Mouse (Mus musculus) CH12.LX (cell line): ENCODE measurements at regions not wholly inside any gene's neighbourhood (a gene's known extent, or its start where the extent isn't known, plus 50 kb on each side); places are given as distances from the start of the nearest gene placed in this dataset.

Experiments used
- DNase-seq: peaks from one replicate; pipeline ENCODE4 v3.0.0-alpha.2; 2013; ENCODE audit errors: extremely low read depth
- H3K27ac ChIP-seq: 2 replicates; pipeline ENCODE4 v1.5.1; 2012; ENCODE audit warnings: low read depth, mild to moderate bottlenecking, control low read depth, moderate library complexity; ENCODE audit not compliant: insufficient read depth
- H3K27me3 ChIP-seq: replicated peaks from 2 replicates; pipeline ENCODE3; 2012; ENCODE audit warnings: inconsistent platforms
- H3K36me3 ChIP-seq, 2 experiments: replicated peaks in 1 of 2; 2 replicates each; pipeline versions ENCODE3 to v1.6.1; 2012; ENCODE audit warnings: inconsistent platforms in 1 of 2, low read length in 1 of 2, mild to moderate bottlenecking in 1 of 2, mixed read lengths in 1 of 2, moderate library complexity in 1 of 2; ENCODE audit not compliant: control insufficient read depth in 1 of 2, insufficient read depth in 1 of 2
- H3K4me1 ChIP-seq, 2 experiments: 2 replicates each; pipeline ENCODE4 v1.6.1; 2012; ENCODE audit warnings: inconsistent platforms in 1 of 2, moderate library complexity in 1 of 2; ENCODE audit not compliant: insufficient read depth in 2 of 2, control insufficient read depth in 1 of 2
- H3K4me2 ChIP-seq: 2 replicates; pipeline ENCODE4 v1.6.1; 2012; ENCODE audit warnings: low read depth, mild to moderate bottlenecking, control low read depth; ENCODE audit not compliant: poor library complexity, insufficient read depth, severe bottlenecking
- H3K4me3 ChIP-seq, 3 experiments: fragments of 150-350 bp in 1 of 3; sonication (generic) in 1 of 3; replicated peaks in 1 of 3; 2 replicates each; pipeline versions ENCODE3 to v1.5.1; 2011 to 2012; ENCODE audit warnings: low read depth in 2 of 3, low read length in 2 of 3, mild to moderate bottlenecking in 2 of 3, moderate library complexity in 2 of 3, control low read depth in 1 of 3, improper control_type of control experiment in 1 of 3, inconsistent platforms in 1 of 3, mixed read lengths in 1 of 3; ENCODE audit not compliant: poor library complexity in 1 of 3
- H3K79me2 ChIP-seq: replicated peaks from 2 replicates; pipeline ENCODE4 v1.6.1; 2012; ENCODE audit warnings: mild to moderate bottlenecking, moderate library complexity; ENCODE audit not compliant: control insufficient read depth, poor library complexity, insufficient read depth, severe bottlenecking; ENCODE audit errors: extremely low read depth
- H3K9ac ChIP-seq: 2 replicates; pipeline ENCODE4 v1.6.1; 2012; ENCODE audit warnings: low read depth, mild to moderate bottlenecking, control low read depth, moderate library complexity; ENCODE audit not compliant: insufficient read depth
- H3K9me3 ChIP-seq: replicated peaks from 2 replicates; pipeline ENCODE3; 2012; ENCODE audit warnings: low read length, inconsistent platforms, mixed read lengths
- CHD2 ChIP-seq: IDR thresholded peaks from 2 replicates; pipeline ENCODE4 v1.6.1; 2011; ENCODE audit warnings: low read length, improper control_type of control experiment
- CTCF ChIP-seq, 2 experiments: IDR thresholded peaks in 1 of 2; conservative IDR thresholded peaks in 1 of 2; 2 replicates each; pipeline ENCODE4 v1.5.1; 2011 to 2012; ENCODE audit warnings: low read depth in 2 of 2, low read length in 2 of 2, improper control_type of control experiment in 1 of 2, inconsistent platforms in 1 of 2, mild to moderate bottlenecking in 1 of 2, moderate library complexity in 1 of 2
- ETS1 ChIP-seq: conservative IDR thresholded peaks from 2 replicates; pipeline ENCODE4 v1.6.1; 2012; ENCODE audit warnings: low read depth, mild to moderate bottlenecking, inconsistent platforms, low read length, improper control_type of control experiment, moderate library complexity
- GABPA ChIP-seq: IDR thresholded peaks from 2 replicates; pipeline ENCODE4 v1.6.1; 2012; ENCODE audit warnings: low read depth, low read length, improper control_type of control experiment, inconsistent platforms; ENCODE audit not compliant: insufficient replicate concordance
- IRF4 ChIP-seq: IDR thresholded peaks from 2 replicates; pipeline ENCODE4 v1.6.1; 2014; ENCODE audit warnings: low read depth, mild to moderate bottlenecking, inconsistent platforms, low read length, improper control_type of control experiment
- JUN ChIP-seq: IDR thresholded peaks from 2 replicates; pipeline ENCODE4 v1.6.1; 2011; ENCODE audit warnings: low read depth, mild to moderate bottlenecking, low read length, improper control_type of control experiment, moderate library complexity; ENCODE audit not compliant: insufficient read depth
- JUND ChIP-seq: conservative IDR thresholded peaks from 2 replicates; pipeline ENCODE4 v1.6.1; 2011; ENCODE audit warnings: low read depth, low read length, improper control_type of control experiment
- MAFK ChIP-seq: IDR thresholded peaks from 2 replicates; pipeline ENCODE4 v1.6.1; 2011; ENCODE audit warnings: low read length, improper control_type of control experiment; ENCODE audit not compliant: insufficient replicate concordance
- MAX ChIP-seq: IDR thresholded peaks from 2 replicates; pipeline ENCODE4 v1.6.1; 2011; ENCODE audit warnings: low read length, improper control_type of control experiment
- MAZ ChIP-seq: IDR thresholded peaks from 2 replicates; pipeline ENCODE4 v1.6.1; 2012; ENCODE audit warnings: low read depth, mild to moderate bottlenecking, inconsistent platforms, low read length, improper control_type of control experiment, moderate library complexity
- MEF2A ChIP-seq: IDR thresholded peaks from 2 replicates; pipeline ENCODE4 v1.6.1; 2014; ENCODE audit warnings: low read depth, mild to moderate bottlenecking, inconsistent platforms, low read length, improper control_type of control experiment, borderline replicate concordance
- MYC ChIP-seq: IDR thresholded peaks from 2 replicates; pipeline ENCODE4 v1.6.1; 2011; ENCODE audit warnings: low read depth, mild to moderate bottlenecking, improper control_type of control experiment, low read length
- NELFE ChIP-seq: IDR thresholded peaks from 2 replicates; pipeline ENCODE4 v1.6.1; 2011; ENCODE audit warnings: low read depth, low read length, improper control_type of control experiment
- NRF1 ChIP-seq: IDR thresholded peaks from 2 replicates; pipeline ENCODE4 v1.6.1; 2014; ENCODE audit warnings: low read depth, mild to moderate bottlenecking, inconsistent platforms, low read length, improper control_type of control experiment, moderate library complexity
- PAX5 ChIP-seq: IDR thresholded peaks from 2 replicates; pipeline ENCODE4 v1.6.1; 2012; ENCODE audit warnings: low read length, inconsistent platforms, mixed read lengths
- POLR2A ChIP-seq: IDR thresholded peaks from 2 replicates; pipeline ENCODE4 v1.6.1; 2011; ENCODE audit warnings: low read depth, mild to moderate bottlenecking, improper control_type of control experiment, low read length
- RAD21 ChIP-seq: IDR thresholded peaks from 2 replicates; pipeline ENCODE4 v1.6.1; 2011; ENCODE audit warnings: low read depth, mild to moderate bottlenecking, low read length, improper control_type of control experiment, moderate library complexity
- TBP ChIP-seq: conservative IDR thresholded peaks from 2 replicates; pipeline ENCODE4 v1.6.1; 2011; ENCODE audit warnings: low read depth, low read length, improper control_type of control experiment
- TCF12 ChIP-seq: IDR thresholded peaks from 2 replicates; pipeline ENCODE4 v1.6.1; 2014; ENCODE audit warnings: low read depth, mild to moderate bottlenecking, inconsistent platforms, low read length, improper control_type of control experiment
- USF2 ChIP-seq: conservative IDR thresholded peaks from 2 replicates; pipeline ENCODE4 v1.6.1; 2011; ENCODE audit warnings: low read depth, low read length, improper control_type of control experiment
- ZKSCAN1 ChIP-seq: IDR thresholded peaks from 2 replicates; pipeline ENCODE4 v1.6.1; 2012; ENCODE audit warnings: low read depth, inconsistent platforms, low read length, improper control_type of control experiment, borderline replicate concordance
- dilution Hi-C: fragments of 300-500 bp; cut with MboI; formaldehyde crosslinking; loops from 2 replicates; pipeline ENCODE4 v1.14.3; 2020; ENCODE audit warnings: low sequenced_read_pairs; ENCODE audit not compliant: extremely low pct_unique_long_range_greater_than_20kb, extremely low pct_ligation_motif_present
- in situ Hi-C: fragments of 300-500 bp; cut with MboI; formaldehyde crosslinking; loops from 3 replicates; pipeline ENCODE4 v1.14.3; 2019; ENCODE audit warnings: low sequenced_read_pairs, low pct_ligation_motif_present, low pct_unique_long_range_greater_than_20kb, mixed read lengths

DNA sequence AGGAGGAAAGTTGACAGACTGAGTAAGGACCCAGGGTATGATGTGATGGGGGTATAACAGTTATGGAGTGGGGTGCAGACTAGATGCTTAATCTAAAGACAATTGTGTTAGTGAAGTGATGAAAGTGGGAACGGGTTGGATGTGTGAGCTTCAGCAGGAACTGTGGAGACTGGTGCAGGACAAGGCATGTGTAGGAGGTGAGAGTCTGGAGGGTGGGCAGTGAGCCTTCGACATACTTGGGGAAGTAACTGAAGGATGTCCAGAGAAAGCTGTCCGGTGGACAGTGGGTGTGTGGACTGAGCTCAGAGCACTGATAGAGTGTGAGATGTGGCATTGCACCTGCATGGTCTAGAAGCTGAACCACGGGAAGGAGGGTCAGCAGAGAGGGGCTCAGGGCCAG is 97.7 kb downstream of the Fam43a start:
- Histone ChIP-seq H3K36me3 (no peaks in the 10 kb centered on the region), H3K4me3 (no peak overlapping the region), H3K27ac (no peak overlapping the region), H3K79me2 (no peaks in the 10 kb centered on the region), H3K27me3 (no peaks in the 10 kb centered on the region), H3K9ac (no peak overlapping the region), H3K4me2 (no peak overlapping the region), H3K4me1 (peaks cover 19 to 31% of the 10 kb centered on the region in 2 experiments), H3K9me3 (no peaks in the 10 kb centered on the region)
- dilution Hi-C loops = no loop called here
- no peak for TF ChIP-seq IRF4
- no peak for TF ChIP-seq MEF2A
- TF ChIP-seq MYC = no peak
- no peak for TF ChIP-seq PAX5
- TF ChIP-seq MAFK = no peak
- no peak for TF ChIP-seq ZKSCAN1
- TF ChIP-seq MAZ = no peak
- no peak for TF ChIP-seq POLR2A
- TF ChIP-seq GABPA = no peak
- no peak for TF ChIP-seq USF2
- TF ChIP-seq JUND = no peak
- no peak for TF ChIP-seq NRF1
- TF ChIP-seq CHD2 = no peak
- TF ChIP-seq RAD21 = no peak
- no peak for TF ChIP-seq NELFE
- TF ChIP-seq ETS1 = no peak
- no peak for TF ChIP-seq CTCF (conservative IDR thresholded peaks at IDR 0.05 in 1 of 2, IDR thresholded peaks at IDR 0.05 in 1 of 2; ENCODE audit: low read depth in 2 of 2, low read length in 2 of 2)
- no peak for TF ChIP-seq JUN
- DNase-seq = no peak
- in situ Hi-C loops = no loop called here

DNA sequence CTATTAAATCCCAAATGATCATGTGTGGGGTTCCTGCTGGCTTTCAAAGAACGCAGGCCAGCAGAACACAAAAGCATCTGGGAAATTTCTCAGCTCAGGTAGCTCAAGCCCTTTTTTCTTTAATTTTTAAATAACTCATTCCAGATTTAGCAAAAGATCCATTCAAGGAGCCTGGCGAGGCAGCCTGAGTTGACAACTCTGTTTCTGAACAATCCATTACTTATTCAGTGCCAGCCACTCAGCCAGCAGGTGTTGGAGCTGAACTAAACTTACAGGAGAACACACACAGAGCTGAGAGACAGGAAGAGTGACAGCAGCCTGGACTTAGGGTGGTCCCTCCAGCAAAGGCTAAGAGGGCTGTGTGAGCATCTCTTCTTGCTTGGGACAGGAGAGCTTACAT is 98.3 kb downstream of the Fam43a start:
- H3K79me2 ChIP-seq = no peaks in the 10 kb centered on the region
- H3K4me2 ChIP-seq = no peak overlapping the region
- no peaks in the 10 kb centered on the region for H3K27me3 ChIP-seq
- H3K9ac ChIP-seq = no peak overlapping the region
- DNase-seq = no peak
- H3K27ac ChIP-seq = no peak overlapping the region
- peaks cover 16 to 25% of the 10 kb centered on the region in 2 experiments; a peak in 3 of 4 replicates for H3K4me1 ChIP-seq
- H3K36me3 ChIP-seq = no peaks in the 10 kb centered on the region
- H3K9me3 ChIP-seq = no peaks in the 10 kb centered on the region
- no peak overlapping the region for H3K4me3 ChIP-seq
- no peak for TF ChIP-seq TBP
- TF ChIP-seq JUN = no peak
- no peak for TF ChIP-seq CHD2
- no peak for TF ChIP-seq TCF12
- no peak for TF ChIP-seq MAX
- no peak for TF ChIP-seq MAFK
- TF ChIP-seq MYC = no peak
- TF ChIP-seq CTCF (conservative IDR thresholded peaks at IDR 0.05 in 1 of 2, IDR thresholded peaks at IDR 0.05 in 1 of 2; ENCODE audit: low read depth in 2 of 2, low read length in 2 of 2) = no peak
- no peak for TF ChIP-seq RAD21
- TF ChIP-seq, all 38 proteins: peak for 0
- dilution Hi-C loops (no loop called here), in situ Hi-C loops (no loop called here)
